Mouse (Mus musculus): ENCODE data around the gene Ror1.

DNA sequence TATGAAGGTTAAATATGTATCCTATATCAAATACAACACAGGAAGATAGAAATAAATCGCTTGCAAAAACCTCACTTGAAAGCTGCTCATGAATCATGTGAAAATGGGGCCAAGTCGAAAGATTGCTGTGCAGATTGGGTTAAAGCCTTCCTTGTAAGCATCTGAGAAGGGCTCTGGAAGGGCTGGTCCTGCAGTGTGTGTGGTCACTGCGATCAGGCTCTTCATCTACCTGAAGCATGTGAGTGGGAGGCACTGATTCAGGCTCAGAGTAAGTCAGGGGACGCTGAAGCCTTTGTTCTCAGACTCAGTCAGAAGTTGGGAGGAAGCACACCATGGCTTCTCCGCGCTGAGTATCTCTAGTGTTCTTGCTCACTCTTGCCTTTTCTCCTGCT, 176.1 kb downstream of the Ror1 start:
- no peak for TF ChIP-seq MAX (IDR thresholded peaks at IDR 0.05; ENCODE audit: low read depth)
- TF ChIP-seq USF1 (IDR thresholded peaks at IDR 0.05; ENCODE audit: low read depth): no peak
- no peak for TF ChIP-seq TCF12 (IDR thresholded peaks at IDR 0.05; ENCODE audit: insufficient read depth, poor library complexity, severe bottlenecking)
- TF ChIP-seq MYOD1 (IDR thresholded peaks at IDR 0.05; ENCODE audit: control insufficient read depth in 1 of 3, insufficient read length in 2 of 3, low read depth in 2 of 3): no peak
- no peak for TF ChIP-seq MYOG (IDR thresholded peaks at IDR 0.05; ENCODE audit: control insufficient read depth in 1 of 3, insufficient read depth in 1 of 3, insufficient read length in 2 of 3, low read depth in 2 of 3)
- TF ChIP-seq CEBPB (IDR thresholded peaks at IDR 0.05; ENCODE audit: insufficient read depth, poor library complexity, severe bottlenecking): no peak
- TF ChIP-seq POLR2A (IDR thresholded peaks at IDR 0.05; ENCODE audit: insufficient read length, low read depth): no peak
- TF ChIP-seq E2F4 (IDR thresholded peaks at IDR 0.05; ENCODE audit: insufficient read depth): no peak
- TF ChIP-seq POLR2AphosphoS2 (IDR thresholded peaks at IDR 0.05; ENCODE audit: insufficient read length, low read depth): no peak
- no peak for TF ChIP-seq TCF3 (IDR thresholded peaks at IDR 0.05; ENCODE audit: insufficient read length, low read depth)
- TF ChIP-seq SRF (IDR thresholded peaks at IDR 0.05; ENCODE audit: control insufficient read depth, insufficient read length, low read depth): no peak
